In genomic region chr2:78279382-78280056, GRCm38 (mm10) we compare ENCODE assay signal across 8 mouse cellular contexts.
DNase-seq lines count a peak whose midpoint lies in the region; ATAC-seq and TF ChIP-seq lines count a peak whose summit lies in the region.

No protein-coding gene starts in this region.

- no peak overlapping the region for H3K4me3 ChIP-seq in midbrain, postnatal 0 days (ENCODE audit: low read depth, low read length)
- no peak overlapping the region for H3K4me3 ChIP-seq in midbrain, embryonic 13.5 days (replicated peaks)
- no peak overlapping the region for H3K4me3 ChIP-seq in hindbrain, postnatal 0 days (ENCODE audit: low read length)
- no peak overlapping the region for H3K4me3 ChIP-seq in stomach, postnatal 0 days (ENCODE audit: low read depth, low read length)

- WGBS in midbrain, postnatal 0 days: 73% methylated on average over 5 of the region's 5 CpGs
- 79% methylated on average over 5 of the region's 5 CpGs for WGBS in midbrain, embryonic 13.5 days
- WGBS in hindbrain, postnatal 0 days: 55% methylated on average over 5 of the region's 5 CpGs
- WGBS in stomach, postnatal 0 days: 59% methylated on average over 5 of the region's 5 CpGs

- TF ChIP-seq EP300 in stomach, postnatal 0 days (optimal IDR thresholded peaks at IDR 0.05): peak; percentile 15

- no peak overlapping the region for H3K27ac ChIP-seq in midbrain, postnatal 0 days (ENCODE audit: low read depth, low read length)
- H3K27ac ChIP-seq in midbrain, embryonic 13.5 days: no peak overlapping the region
- no peak overlapping the region for H3K27ac ChIP-seq in hindbrain, postnatal 0 days
- H3K27ac ChIP-seq in stomach, postnatal 0 days (replicated peaks): no peak overlapping the region

- H3K9ac ChIP-seq in midbrain, postnatal 0 days (replicated peaks; ENCODE audit: low read length, poor library complexity, severe bottlenecking): no peak overlapping the region
- no peak overlapping the region for H3K9ac ChIP-seq in midbrain, embryonic 13.5 days (replicated peaks)
- H3K9ac ChIP-seq in hindbrain, postnatal 0 days (replicated peaks; ENCODE audit: low read length): no peak overlapping the region
- H3K9ac ChIP-seq in stomach, postnatal 0 days (ENCODE audit: low read length): no peak overlapping the region

- no peak for TF ChIP-seq CTCF in midbrain, postnatal 0 days (IDR thresholded peaks at IDR 0.05)
- no peak for TF ChIP-seq CTCF in hindbrain, postnatal 0 days (IDR thresholded peaks at IDR 0.05; ENCODE audit: low read depth)
- TF ChIP-seq CTCF in stomach, postnatal 0 days (IDR thresholded peaks at IDR 0.05; ENCODE audit: low read depth): no peak

- ATAC-seq in midbrain, postnatal 0 days (ENCODE audit: low FRiP score): no peak
- ATAC-seq in midbrain, embryonic 13.5 days: no peak
- ATAC-seq in hindbrain, postnatal 0 days: peak; percentile 71
- peak; percentile 47; the same call in 1 of the 2 replicates for ATAC-seq in stomach, postnatal 0 days (ENCODE audit: low FRiP score, low TSS enrichment)

- no peaks in the 10 kb centered on the region for H3K27me3 ChIP-seq in midbrain, postnatal 0 days (ENCODE audit: insufficient read depth, low read length)
- no peaks in the 10 kb centered on the region for H3K27me3 ChIP-seq in midbrain, embryonic 13.5 days
- no peaks in the 10 kb centered on the region for H3K27me3 ChIP-seq in hindbrain, postnatal 0 days (ENCODE audit: insufficient read depth, low read length)
- H3K27me3 ChIP-seq in stomach, postnatal 0 days (ENCODE audit: control insufficient read depth, insufficient read depth, low read length): no peaks in the 10 kb centered on the region

- H3K4me2 ChIP-seq in midbrain, postnatal 0 days (ENCODE audit: low read depth, low read length, poor library complexity, severe bottlenecking): no peak overlapping the region
- no peak overlapping the region for H3K4me2 ChIP-seq in midbrain, embryonic 13.5 days (replicated peaks)
- no peak overlapping the region for H3K4me2 ChIP-seq in hindbrain, postnatal 0 days (ENCODE audit: low read depth, low read length)
- H3K4me2 ChIP-seq in stomach, postnatal 0 days (replicated peaks; ENCODE audit: low read depth): no peak overlapping the region

- H3K4me1 ChIP-seq in midbrain, postnatal 0 days (ENCODE audit: insufficient read depth, low read length): no peaks in the 10 kb centered on the region
- H3K4me1 ChIP-seq in midbrain, embryonic 13.5 days (replicated peaks): peaks cover 2% of the 10 kb centered on the region; the same call in 1 of the 2 replicates
- peaks cover 4% of the 10 kb centered on the region; the same call in 1 of the 2 replicates for H3K4me1 ChIP-seq in hindbrain, postnatal 0 days (ENCODE audit: insufficient read depth, low read length)
- no peaks in the 10 kb centered on the region for H3K4me1 ChIP-seq in stomach, postnatal 0 days (replicated peaks; ENCODE audit: control insufficient read depth, insufficient read depth)

- no peaks in the 10 kb centered on the region for H3K36me3 ChIP-seq in midbrain, postnatal 0 days (ENCODE audit: insufficient read depth, low read length)
- no peaks in the 10 kb centered on the region for H3K36me3 ChIP-seq in midbrain, embryonic 13.5 days
- no peaks in the 10 kb centered on the region for H3K36me3 ChIP-seq in hindbrain, postnatal 0 days (ENCODE audit: insufficient read depth, low read length)
- H3K36me3 ChIP-seq in stomach, postnatal 0 days (ENCODE audit: control insufficient read depth, insufficient read depth, low read length): no peaks in the 10 kb centered on the region

- no peaks in the 10 kb centered on the region for H3K9me3 ChIP-seq in midbrain, postnatal 0 days (ENCODE audit: low read length)
- H3K9me3 ChIP-seq in midbrain, embryonic 13.5 days: no peaks in the 10 kb centered on the region
- H3K9me3 ChIP-seq in hindbrain, postnatal 0 days (ENCODE audit: low read length): no peaks in the 10 kb centered on the region
- H3K9me3 ChIP-seq in stomach, postnatal 0 days (ENCODE audit: control insufficient read depth, low read length): no peaks in the 10 kb centered on the region

- DNase-seq in cerebellum, postnatal 25 days: peak; percentile 11 to 51
- no peak for DNase-seq in cerebellum, adult 9-10 months
- DNase-seq in midbrain, postnatal 0 days (ENCODE audit: low spot score): peak; percentile 88
- peak; percentile 85 for DNase-seq in hindbrain, postnatal 0 days (ENCODE audit: low spot score)
- DNase-seq in stomach, postnatal 0 days (ENCODE audit: low spot score): peak; percentile 21
- no peak for DNase-seq in thymus, postnatal 10 days (ENCODE audit: low spot score in 2 of 2)
- DNase-seq in kidney, adult 18-20 months: no peak

Comparison
In these comparisons a context has a peak if more than half of its experiments do, and no peak if none do; other contexts are left out.
1. DNase-seq: peak in cerebellum, postnatal 25 days (2 of 2), midbrain, postnatal 0 days (single experiment), hindbrain, postnatal 0 days (single experiment) and stomach, postnatal 0 days (single experiment); none in cerebellum, adult 9-10 months (single experiment), thymus, postnatal 10 days (0 of 2) and kidney, adult 18-20 months (single experiment).
2. ATAC-seq: peak in hindbrain, postnatal 0 days (single experiment) and stomach, postnatal 0 days (single experiment); none in midbrain, postnatal 0 days (single experiment) and midbrain, embryonic 13.5 days (single experiment).